9 mouse cellular contexts compared by ENCODE assay signal in the genomic region with DNA sequence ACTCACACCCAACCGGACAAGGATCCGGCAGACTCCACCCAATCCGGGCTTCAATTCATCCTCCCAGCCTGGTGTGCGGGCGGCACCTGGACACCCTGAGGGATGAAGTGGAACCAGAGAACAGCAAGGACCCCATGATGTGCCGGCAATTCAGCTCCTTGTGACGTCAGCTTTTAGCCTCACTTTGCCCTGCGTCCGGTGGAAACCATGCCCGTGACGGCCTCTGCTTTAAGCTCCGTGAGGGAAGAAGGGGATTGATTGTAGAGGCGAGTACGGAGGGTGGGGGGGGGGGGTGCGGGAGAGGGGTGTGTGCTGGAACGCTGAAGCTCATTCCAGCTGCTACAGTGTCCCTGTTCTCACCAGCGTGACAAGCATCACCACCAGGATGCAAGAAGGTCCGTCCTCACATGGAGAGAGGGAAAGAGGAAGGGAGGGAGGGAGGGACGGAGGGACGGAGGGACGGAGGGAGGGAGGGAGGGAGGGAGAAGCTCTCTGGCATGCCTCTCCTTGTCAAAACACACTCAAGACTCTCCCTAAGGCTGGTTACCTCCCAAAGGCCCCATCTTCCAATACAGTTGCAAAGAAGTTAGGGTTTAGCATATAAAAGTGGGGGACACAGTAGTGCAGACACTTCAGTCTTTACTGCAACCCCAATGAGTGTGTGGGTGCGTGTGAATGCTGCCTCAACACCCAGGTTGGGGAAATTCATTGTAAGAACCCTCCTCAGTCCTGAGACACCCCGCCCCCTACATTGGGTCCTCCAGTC. TPM values are rescaled to one million over a fixed set of nuclear protein-coding genes. Genes with fewer than 3 reads are reported as not detected.
A peak's percentile ranks its signal among the peaks of the same experiment; 100 is the strongest.
DNase-seq lines count a peak whose midpoint lies in the region; ATAC-seq lines count a peak whose summit lies in the region.
"Had no signal": no experiment of that assay in that cellular context is flagged by ENCODE, and none has a peak within 500 bp of the region (broad histone marks: within the 10 kb centered on the region; RNA-seq: fewer than 3 reads in every experiment).

No protein-coding gene starts in this region.

- peak overlapping the region; percentile 81 for H3K4me2 ChIP-seq in lung, embryonic 16.5 days (ENCODE audit: low read depth, low read length)
- H3K4me2 ChIP-seq in forebrain, embryonic 12.5 days = peak overlapping the region; percentile 75
- peak overlapping the region; percentile 64 for H3K4me2 ChIP-seq in liver, embryonic 13.5 days
- H3K4me2 ChIP-seq in stomach, embryonic 15.5 days = peak overlapping the region; percentile 77

- peak overlapping the region; percentile 56 for H3K9ac ChIP-seq in lung, embryonic 16.5 days (ENCODE audit: low read length)
- peak overlapping the region; percentile 41 for H3K9ac ChIP-seq in forebrain, embryonic 12.5 days
- no peak overlapping the region for H3K9ac ChIP-seq in liver, embryonic 13.5 days
- H3K9ac ChIP-seq in stomach, embryonic 15.5 days = no peak overlapping the region

- WGBS in lung, embryonic 16.5 days = 4% methylated on average over 23 of the region's 23 CpGs
- under 1% methylated on average over 23 of the region's 23 CpGs for WGBS in forebrain, embryonic 12.5 days
- WGBS in liver, embryonic 13.5 days (ENCODE audit: insufficient replicate concordance) = 8% methylated on average over 23 of the region's 23 CpGs
- 3% methylated on average over 23 of the region's 23 CpGs for WGBS in stomach, embryonic 15.5 days

- no peak overlapping the region; the same call in 1 of the 2 replicates for H3K27ac ChIP-seq in lung, embryonic 16.5 days (ENCODE audit: low read length)
- H3K27ac ChIP-seq in forebrain, embryonic 12.5 days = no peak overlapping the region
- no peak overlapping the region for H3K27ac ChIP-seq in liver, embryonic 13.5 days
- H3K27ac ChIP-seq in stomach, embryonic 15.5 days = no peak overlapping the region

- DNase-seq in lung, postnatal 14 days = no peak
- no peak for DNase-seq in liver, embryonic 13.5 days
- no peak for DNase-seq in urinary bladder, postnatal 14 days (ENCODE audit: low spot score)
- DNase-seq in gastrocnemius, postnatal 14 days = no peak

- intact Hi-C loops in gastrocnemius, postnatal 14 days (cut with DNase I; ENCODE audit: low total_unique reads) = no loop called here

- ATAC-seq in lung, embryonic 16.5 days (ENCODE audit: low read depth) = peak; percentile 37
- peak; percentile 61 for ATAC-seq in forebrain, embryonic 12.5 days (ENCODE audit: low FRiP score)
- ATAC-seq in liver, embryonic 13.5 days (ENCODE audit: low read depth) = peak; percentile 36; the same call in 1 of the 2 replicates
- peak; percentile 32; the same call in 1 of the 2 replicates for ATAC-seq in stomach, embryonic 15.5 days (ENCODE audit: insufficient read depth, low FRiP score, low read depth)
- no peak for ATAC-seq in activated CD4-positive, CD25-positive, alpha-beta regulatory T cell, adult 4 months

- H3K36me3 ChIP-seq in lung, embryonic 16.5 days (ENCODE audit: control insufficient read depth, insufficient read depth, low read length) = no peaks in the 10 kb centered on the region
- H3K36me3 ChIP-seq in forebrain, embryonic 12.5 days (replicated peaks) = no peaks in the 10 kb centered on the region
- no peaks in the 10 kb centered on the region for H3K36me3 ChIP-seq in liver, embryonic 13.5 days
- H3K36me3 ChIP-seq in stomach, embryonic 15.5 days = no peaks in the 10 kb centered on the region

- H3K27me3 ChIP-seq in lung, embryonic 16.5 days (ENCODE audit: control insufficient read depth, insufficient read depth, low read depth, low read length) = no peaks in the 10 kb centered on the region
- peaks cover 10% of the 10 kb centered on the region; the same call in 1 of the 2 replicates for H3K27me3 ChIP-seq in forebrain, embryonic 12.5 days
- H3K27me3 ChIP-seq in liver, embryonic 13.5 days = 0 out of 2 replicates have a peak, but pooled peaks cover 2% of the 10 kb centered on the region
- H3K27me3 ChIP-seq in stomach, embryonic 15.5 days (replicated peaks) = no peaks in the 10 kb centered on the region

- H3K4me1 ChIP-seq in lung, embryonic 16.5 days (replicated peaks; ENCODE audit: control insufficient read depth, insufficient read depth, low read length) = peaks cover 16% of the 10 kb centered on the region
- peaks cover 18% of the 10 kb centered on the region for H3K4me1 ChIP-seq in forebrain, embryonic 12.5 days
- peaks cover 10% of the 10 kb centered on the region for H3K4me1 ChIP-seq in liver, embryonic 13.5 days (replicated peaks)
- 0 out of 2 replicates have a peak, but pooled peaks cover 6% of the 10 kb centered on the region for H3K4me1 ChIP-seq in stomach, embryonic 15.5 days

- no peaks in the 10 kb centered on the region for H3K9me3 ChIP-seq in lung, embryonic 16.5 days (ENCODE audit: control insufficient read depth, low read length)
- no peaks in the 10 kb centered on the region for H3K9me3 ChIP-seq in forebrain, embryonic 12.5 days
- H3K9me3 ChIP-seq in liver, embryonic 13.5 days (replicated peaks) = no peaks in the 10 kb centered on the region
- H3K9me3 ChIP-seq in stomach, embryonic 15.5 days = no peaks in the 10 kb centered on the region

- H3K4me3 ChIP-seq in lung, embryonic 16.5 days (ENCODE audit: low read length) = peak overlapping the region; percentile 53
- H3K4me3 ChIP-seq in forebrain, embryonic 12.5 days (replicated peaks) = peak overlapping the region; percentile 43
- H3K4me3 ChIP-seq in liver, embryonic 13.5 days (replicated peaks) = peak overlapping the region; percentile 41
- H3K4me3 ChIP-seq in stomach, embryonic 15.5 days (replicated peaks) = peak overlapping the region; percentile 37

RNA-seq across cellular contexts. Expression of gene Chrna1, which starts 19.1 kb away (rescaled TPM):
- polyA plus RNA-seq in lung, embryonic 16.5 days (2015; fragmentation: Nextera tagmentation; extraction: Ambion mirVana) = 0.26 and 0.53 TPM in 2 replicates
- polyA plus RNA-seq in forebrain, embryonic 12.5 days (2016; fragmentation: Nextera tagmentation; extraction: Ambion mirVana) = 0.10 and 0.15 TPM in 2 replicates
- polyA plus RNA-seq in liver, embryonic 13.5 days (2015; fragmentation: Nextera tagmentation; extraction: Ambion mirVana) = 0.39 and 0.44 TPM in 2 replicates
- 0.26 and 0.36 TPM in 2 replicates for polyA plus RNA-seq in stomach, embryonic 15.5 days (2015; fragmentation: Nextera tagmentation; extraction: Ambion mirVana)
- 10 to 100 TPM; 14.4 to 17.4 TPM for total RNA-seq in gastrocnemius, postnatal 14 days (2021)
- polyA plus RNA-seq in activated CD4-positive, CD25-positive, alpha-beta regulatory T cell, adult 4 months (2017; shearing (Covaris generic)) = not detected
- total RNA-seq: liver, adult 2 months had no signal
- polyA plus RNA-seq: liver, adult 2 months had no signal

RNA-seq across cellular contexts. Expression of gene Wipf1, which starts 31.5 kb away (rescaled TPM):
- 9.4 and 12.6 TPM in 2 replicates for polyA plus RNA-seq in lung, embryonic 16.5 days (2015; fragmentation: Nextera tagmentation; extraction: Ambion mirVana)
- 4.3 and 5.5 TPM in 2 replicates for polyA plus RNA-seq in forebrain, embryonic 12.5 days (2016; fragmentation: Nextera tagmentation; extraction: Ambion mirVana)
- polyA plus RNA-seq in liver, embryonic 13.5 days (2015; fragmentation: Nextera tagmentation; extraction: Ambion mirVana) = 3.4 and 4.6 TPM in 2 replicates
- 6.9 and 7.6 TPM in 2 replicates for polyA plus RNA-seq in stomach, embryonic 15.5 days (2015; fragmentation: Nextera tagmentation; extraction: Ambion mirVana)
- 10 to 100 TPM; 17.4 to 19.8 TPM for total RNA-seq in gastrocnemius, postnatal 14 days (2021)
- 10 to 100 TPM; 70.1 to 72.4 TPM for polyA plus RNA-seq in activated CD4-positive, CD25-positive, alpha-beta regulatory T cell, adult 4 months (2017; shearing (Covaris generic))

Comparison
In these comparisons a context has a peak if more than half of its experiments do, and no peak if none do; other contexts are left out.
1. H3K9ac ChIP-seq: peak in lung, embryonic 16.5 days (single experiment) and forebrain, embryonic 12.5 days (single experiment); none in liver, embryonic 13.5 days (single experiment) and stomach, embryonic 15.5 days (single experiment).
2. Peak in every context shown above with its lines, with median percentiles within 50 percentile points of each other: H3K4me2 ChIP-seq and H3K4me3 ChIP-seq.